Mouse (Mus musculus): ENCODE data around the gene Zfp558. TPM values are rescaled to one million over a fixed set of nuclear protein-coding genes. Genes with fewer than 3 reads are reported as not detected.

The Zfp558 gene
- polyA plus RNA-seq (2014; fragmentation: Illumina TruSeq; extraction: RNeasy Lipid Tissue Mini Kit (QIAGEN cat#74804); ENCODE audit: low read depth, low replicate concordance) = 7.0 TPM

GRCm38 (mm10) chr9:18478168-18478567 is at the start of gene Zfp558, which contains the start of gene Mbd3l1:
Gene Zfp558, minus strand, starts transcription at chr9:18478268.
Gene Mbd3l1, plus strand, starts transcription at chr9:18478359.

GRCm38 (mm10) chr9:18430354-18430753 is 47.7 kb downstream of the Zfp558 start, which contains the start of gene Mbd3l2:
Gene Mbd3l2, plus strand, starts transcription at chr9:18430654.

Other genes with a start within 250 kb of the Zfp558 start
- gene Chordc1, start 186.1 kb downstream of the Zfp558 start, polyA plus RNA-seq (2014; fragmentation: Illumina TruSeq; extraction: RNeasy Lipid Tissue Mini Kit (QIAGEN cat#74804); ENCODE audit: low read depth, low replicate concordance) = 328 TPM
- 20.0 TPM for gene Naalad2, start 75.3 kb downstream of the Zfp558 start, polyA plus RNA-seq (2014; fragmentation: Illumina TruSeq; extraction: RNeasy Lipid Tissue Mini Kit (QIAGEN cat#74804); ENCODE audit: low read depth, low replicate concordance)
- gene Ubtfl1, start 73.8 kb downstream of the Zfp558 start, polyA plus RNA-seq (2014; fragmentation: Illumina TruSeq; extraction: RNeasy Lipid Tissue Mini Kit (QIAGEN cat#74804); ENCODE audit: low read depth, low replicate concordance) = not detected
- not detected for gene Mbd3l2, start 47.6 kb downstream of the Zfp558 start, polyA plus RNA-seq (2014; fragmentation: Illumina TruSeq; extraction: RNeasy Lipid Tissue Mini Kit (QIAGEN cat#74804); ENCODE audit: low read depth, low replicate concordance)
- gene Mbd3l1, start 91 bp upstream of the Zfp558 start, polyA plus RNA-seq (2014; fragmentation: Illumina TruSeq; extraction: RNeasy Lipid Tissue Mini Kit (QIAGEN cat#74804); ENCODE audit: low read depth, low replicate concordance) = not detected
- gene Muc16, start 196.3 kb upstream of the Zfp558 start, polyA plus RNA-seq (2014; fragmentation: Illumina TruSeq; extraction: RNeasy Lipid Tissue Mini Kit (QIAGEN cat#74804); ENCODE audit: low read depth, low replicate concordance) = 1.5 TPM